Mouse (Mus musculus) layer of hippocampus, adult 2 months (tissue): ENCODE results near the gene Tfpi2. TPM values are rescaled to one million over a fixed set of nuclear protein-coding genes. Genes with fewer than 3 reads are reported as not detected.

Source experiments
- DNase-seq, 2 experiments: peaks; one replicate each; pipeline ENCODE4 v3.0.0; 2022; ENCODE audit warnings: low spot score in 2 of 2
- H3K27ac ChIP-seq: fragments of 200-600 bp; 2 replicates; pipeline ENCODE4 v1.8.1; 2022
- H3K4me3 ChIP-seq: fragments of 200-600 bp; 2 replicates; pipeline ENCODE4 v1.8.1; 2022; ENCODE audit warnings: mild to moderate bottlenecking
- CTCF ChIP-seq: fragments of 200-600 bp; conservative IDR thresholded peaks from 2 replicates; pipeline ENCODE4 v1.8.1; 2022; ENCODE audit warnings: antibody characterized with exemption, mild to moderate bottlenecking, moderate library complexity
- total RNA-seq, 2 experiments: library from RNA; stranded (reverse); gene quantifications; 2 replicates each; pipeline ENCODE4 v1.2.3; 2021

Gene Tfpi2
- total RNA-seq, 2 experiments from 2014 or later: not detected

GRCm38 (mm10) chr6:3973679-3974078 is 15.0 kb downstream of the Tfpi2 start:
- no peak for DNase-seq
- H3K4me3 ChIP-seq: no peak overlapping the region
- H3K27ac ChIP-seq: no peak overlapping the region
- TF ChIP-seq CTCF: no peak

DNA sequence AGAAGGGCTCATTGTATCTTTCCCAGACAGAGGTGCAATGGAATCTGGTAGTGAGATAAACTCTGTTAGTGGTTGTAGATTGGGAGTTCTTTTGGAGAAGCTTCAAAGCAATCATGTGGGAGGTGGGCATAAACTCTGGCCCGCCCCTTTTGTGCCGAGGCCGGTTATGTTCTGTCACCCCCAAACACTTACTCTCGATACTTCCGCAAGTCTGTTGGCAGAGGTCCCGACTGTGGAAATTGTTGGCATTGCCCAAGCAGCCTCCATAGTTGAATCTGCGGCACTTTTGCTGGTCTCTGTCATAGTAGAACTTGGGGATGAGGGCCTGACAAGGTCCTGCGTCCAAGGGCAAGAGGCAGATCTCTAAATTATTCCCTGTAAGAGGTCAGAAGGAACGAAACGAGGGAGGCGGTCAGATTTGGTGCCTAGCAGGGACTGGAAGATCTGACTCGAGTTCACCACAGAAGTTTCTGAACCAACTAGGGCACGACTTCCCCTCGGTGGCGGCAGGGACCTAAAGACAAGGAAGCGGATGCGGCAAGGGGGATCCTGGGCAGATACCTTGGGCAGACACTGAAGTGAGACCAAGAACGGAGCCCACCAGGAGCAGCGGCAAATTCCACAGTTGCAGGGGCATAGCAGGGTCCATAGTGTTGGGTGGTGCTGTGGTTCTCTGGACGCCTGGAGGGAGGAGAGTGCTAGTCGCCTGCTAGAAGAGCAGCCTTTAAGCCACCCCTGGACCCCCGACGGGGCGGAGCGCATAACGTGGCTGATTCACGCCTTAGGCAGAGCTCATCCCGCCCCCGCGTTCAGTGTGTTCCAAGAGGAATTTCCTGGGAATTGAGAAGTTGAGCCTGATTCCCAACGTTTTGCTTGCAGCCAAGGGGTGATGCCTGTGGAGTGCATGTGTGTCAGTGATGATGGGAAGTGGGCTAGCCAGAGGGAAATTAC is 20.8 kb downstream of the Tfpi2 start:
- no peak for DNase-seq
- TF ChIP-seq CTCF: no peak
- H3K27ac ChIP-seq: no peak overlapping the region
- peak overlapping the region; percentile 30; the same call in 1 of the 2 replicates for H3K4me3 ChIP-seq

- Histone ChIP-seq H3K4me3 (no peak overlapping the region), H3K27ac (no peak overlapping the region)
- DNase-seq: no peak
- no peak for TF ChIP-seq CTCF
These were observed 33.8 kb downstream of the Tfpi2 start for GRCm38 (mm10) chr6:3954969-3955368.

GRCm38 (mm10) chr6:3936140-3936714 is 52.5 kb downstream of the Tfpi2 start:
- Histone ChIP-seq H3K4me3 (no peak overlapping the region), H3K27ac (no peak overlapping the region)
- no peak for TF ChIP-seq CTCF
- no peak for DNase-seq

DNA sequence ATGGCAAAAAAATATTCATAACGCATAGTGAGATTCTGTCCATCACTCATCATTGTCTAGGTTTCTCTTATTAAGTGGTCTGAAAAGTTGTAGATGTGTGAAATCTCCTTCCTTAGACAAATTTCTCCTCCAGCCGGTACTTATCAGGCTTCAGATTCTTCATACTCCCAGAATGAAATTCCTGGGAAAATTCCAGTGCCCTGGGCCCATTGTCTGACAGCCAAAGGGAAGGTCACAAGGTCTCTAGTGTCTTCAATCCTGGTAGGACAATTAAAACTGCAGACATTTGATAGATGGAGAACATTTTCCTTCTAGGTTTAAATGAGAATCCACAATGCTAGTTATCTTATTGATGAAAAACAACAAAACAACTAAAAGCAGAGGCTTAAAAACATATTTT is 53.1 kb downstream of the Tfpi2 start:
- TF ChIP-seq CTCF: no peak
- no peak overlapping the region for H3K4me3 ChIP-seq
- no peak for DNase-seq
- H3K27ac ChIP-seq: no peak overlapping the region

GRCm38 (mm10) chr6:3935048-3935447 is 53.7 kb downstream of the Tfpi2 start:
- DNase-seq: no peak
- Histone ChIP-seq H3K27ac (no peak overlapping the region), H3K4me3 (no peak overlapping the region)
- TF ChIP-seq CTCF: no peak

DNA sequence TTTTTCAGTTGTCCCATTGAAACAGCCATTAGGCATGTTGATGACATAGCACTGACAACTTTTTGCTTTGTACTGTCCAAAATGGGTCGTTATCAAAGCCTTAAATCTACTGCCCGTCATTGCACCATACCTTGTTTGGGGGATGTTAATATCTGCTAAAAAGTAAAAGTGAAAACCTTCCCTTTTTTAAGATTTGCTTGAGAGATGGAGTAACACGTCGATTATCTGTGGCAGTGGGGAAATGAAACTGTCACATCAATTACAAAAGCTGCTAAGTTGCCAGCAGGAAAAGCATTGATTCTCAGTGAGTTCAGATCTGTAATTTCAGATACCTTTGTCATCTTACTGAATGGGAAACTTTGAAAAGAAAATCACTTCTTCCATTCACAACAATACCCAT is 62.6 kb downstream of the Tfpi2 start:
- DNase-seq: no peak
- no peak for TF ChIP-seq CTCF
- H3K27ac ChIP-seq: no peak overlapping the region
- H3K4me3 ChIP-seq: no peak overlapping the region

DNA sequence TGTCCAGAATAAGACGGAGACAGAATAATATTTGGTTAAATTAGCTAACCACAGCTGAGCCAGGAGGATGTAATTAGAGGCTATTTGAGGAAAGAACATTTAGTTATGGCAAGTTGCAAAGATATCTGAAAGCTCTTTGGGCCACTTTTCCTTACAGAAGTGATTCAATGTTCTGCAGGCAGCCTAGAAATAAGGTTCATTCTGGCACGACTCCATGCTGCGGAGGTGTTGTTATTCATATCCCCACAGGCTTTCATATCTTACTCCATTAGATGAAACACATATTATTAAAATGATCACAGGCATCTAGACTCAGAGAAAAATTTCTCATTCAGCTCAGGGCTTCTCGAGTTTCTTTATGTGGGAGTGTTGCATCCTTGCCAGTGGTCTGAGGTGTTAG is 65.8 kb downstream of the Tfpi2 start:
- DNase-seq: peak; percentile 20 to 26

GRCm38 (mm10) chr6:3916015-3916414 is 72.7 kb downstream of the Tfpi2 start:
- no peak for TF ChIP-seq CTCF
- no peak for DNase-seq

More for the DNA sequence above, 65.8 kb downstream of the Tfpi2 start:
- H3K4me3 ChIP-seq: no peak overlapping the region
- no peak for TF ChIP-seq CTCF
- no peak overlapping the region for H3K27ac ChIP-seq

More at GRCm38 (mm10) chr6:3916015-3916414, 72.7 kb downstream of the Tfpi2 start:
- Histone ChIP-seq H3K27ac (no peak overlapping the region), H3K4me3 (no peak overlapping the region)

Other genes starting within 250 kb of the Tfpi2 start
- not detected for gene Calcr, start 224.2 kb downstream of the Tfpi2 start, total RNA-seq
- not detected for gene Gngt1, start 4.9 kb upstream of the Tfpi2 start, total RNA-seq
- gene Gng11, start 15.0 kb upstream of the Tfpi2 start, total RNA-seq: 10 to 100 TPM; 10.3 to 12.0 TPM
- 10 to 100 TPM; 23.0 to 28.0 TPM for gene Bet1, start 98.1 kb upstream of the Tfpi2 start, total RNA-seq